Comparison of ENCODE assay signal across 22 mouse cellular contexts in genomic region chr2:168610941-168611340, GRCm38 (mm10). TPM values are rescaled to one million over a fixed set of nuclear protein-coding genes. Genes with fewer than 3 reads are reported as not detected.
DNase-seq lines count a peak whose midpoint lies in the region; ATAC-seq lines count a peak whose summit lies in the region.
"Had no signal": no experiment of that assay in that cellular context is flagged by ENCODE, and none has a peak within 500 bp of the region (broad histone marks: within the 10 kb centered on the region; RNA-seq: fewer than 3 reads in every experiment).

No protein-coding gene starts in this region.

- H3K36me3 ChIP-seq in heart, embryonic 14.5 days (ENCODE audit: control insufficient read depth, insufficient read depth, low read length): no peaks in the 10 kb centered on the region
- no peaks in the 10 kb centered on the region for H3K36me3 ChIP-seq in limb, embryonic 13.5 days
- H3K36me3 ChIP-seq: midbrain, embryonic 12.5 days; neural tube, embryonic 15.5 days had no signal

- DNase-seq in heart, adult 18-20 months: peak; percentile 48 to 70
- DNase-seq in heart, adult 8-10 months (ENCODE audit: low spot score): no peak
- peak; percentile 60 for DNase-seq in Muller cell, postnatal 12 days (ENCODE audit: inconsistent ontology term)
- DNase-seq in spleen, postnatal 36 days (ENCODE audit: low spot score in 2 of 2): no peak
- no peak for DNase-seq in urinary bladder, adult 18-20 months (ENCODE audit: low spot score in 2 of 2)
- no peak for DNase-seq in natural killer cell, adult 2 months (ENCODE audit: low spot score in 2 of 2)
- DNase-seq: adrenal gland, postnatal 14 days; cerebellum, adult 11 months; gastrocnemius, postnatal 10 days; kidney, postnatal 36 days; layer of hippocampus, adult 9-11 months; right cerebral cortex, postnatal 14 days; thymus, adult 2 months had no signal

- H3K4me2 ChIP-seq in heart, embryonic 14.5 days (ENCODE audit: low read length): no peak overlapping the region
- H3K4me2 ChIP-seq in limb, embryonic 13.5 days (replicated peaks): no peak overlapping the region
- H3K4me2 ChIP-seq: midbrain, embryonic 12.5 days; neural tube, embryonic 15.5 days had no signal

- H3K4me3 ChIP-seq in heart, embryonic 14.5 days (ENCODE audit: control insufficient read depth in 1 of 2, insufficient read depth in 1 of 2, low read depth in 1 of 2, low read length in 2 of 2): no peak overlapping the region
- no peak overlapping the region for H3K4me3 ChIP-seq in limb, embryonic 13.5 days
- H3K4me3 ChIP-seq: midbrain, embryonic 12.5 days; neural tube, embryonic 15.5 days had no signal

- H3K27me3 ChIP-seq in heart, embryonic 14.5 days (ENCODE audit: control insufficient read depth, insufficient read depth, low read length): no peaks in the 10 kb centered on the region
- peaks cover 5% of the 10 kb centered on the region; the same call in 1 of the 2 replicates for H3K27me3 ChIP-seq in limb, embryonic 13.5 days

- 0 out of 2 replicates have a peak overlapping the region, but pooled peaks have one; percentile 9 for H3K9ac ChIP-seq in heart, embryonic 14.5 days (ENCODE audit: low read length)
- H3K9ac ChIP-seq in limb, embryonic 13.5 days: no peak overlapping the region
- H3K9ac ChIP-seq: liver, embryonic 14.5 days; midbrain, embryonic 12.5 days; neural tube, embryonic 15.5 days had no signal

- WGBS in heart, embryonic 14.5 days: 54% methylated on average over 3 of the region's 3 CpGs
- WGBS in limb, embryonic 13.5 days: 64% methylated on average over 3 of the region's 3 CpGs

- no peaks in the 10 kb centered on the region for H3K9me3 ChIP-seq in heart, embryonic 14.5 days (ENCODE audit: control insufficient read depth, low read length)
- no peaks in the 10 kb centered on the region for H3K9me3 ChIP-seq in limb, embryonic 13.5 days
- H3K9me3 ChIP-seq: midbrain, embryonic 12.5 days; neural tube, embryonic 15.5 days had no signal

- H3K27ac ChIP-seq in heart, embryonic 14.5 days (replicated peaks in 1 of 2; ENCODE audit: control insufficient read depth in 1 of 2, insufficient read depth in 1 of 2, low read depth in 2 of 2, low read length in 2 of 2): peak overlapping the region; percentile 58 to 63
- peak overlapping the region; percentile 28; the same call in 1 of the 2 replicates for H3K27ac ChIP-seq in limb, embryonic 13.5 days
- H3K27ac ChIP-seq: liver, embryonic 14.5 days; midbrain, embryonic 12.5 days; neural tube, embryonic 15.5 days had no signal

- ATAC-seq in heart, embryonic 14.5 days (ENCODE audit: insufficient number of reproducible peaks, insufficient read depth, low FRiP score, low read depth): peak; percentile 32
- no peak for ATAC-seq in limb, embryonic 13.5 days (ENCODE audit: low FRiP score, low read depth)
- ATAC-seq: activated CD4-positive, CD25-positive, alpha-beta regulatory T cell, adult 4 months; forebrain, embryonic 14.5 days; hindbrain, embryonic 16.5 days; intestine, embryonic 16.5 days had no signal

- peaks cover 57 to 64% of the 10 kb centered on the region in 2 experiments for H3K4me1 ChIP-seq in heart, embryonic 14.5 days (ENCODE audit: control insufficient read depth in 2 of 2, insufficient read depth in 2 of 2, low read length in 2 of 2)
- peaks cover 62% of the 10 kb centered on the region for H3K4me1 ChIP-seq in limb, embryonic 13.5 days

RNA-seq across cellular contexts. Expression of gene Nfatc2, which starts 9.5 kb away (rescaled TPM):
- 10 to 100 TPM in 1 of 2 experiments, 1 to 10 TPM in 1; 8.7 to 10.1 TPM for total RNA-seq in heart, adult 18-20 months (2021)
- total RNA-seq in heart, adult 8-10 months (2022): 10 to 100 TPM in 3 of 4 experiments, 1 to 10 TPM in 1; 9.8 to 19.2 (median 16.3) TPM
- polyA plus RNA-seq in heart, embryonic 14.5 days (2014; fragmentation: Nextera tagmentation; extraction: Ambion mirVana): 13.0 and 13.2 TPM in 2 replicates
- polyA plus RNA-seq in limb, embryonic 13.5 days (2015; fragmentation: Nextera tagmentation; extraction: Ambion mirVana): 6.3 and 7.3 TPM in 2 replicates

Comparison
In these comparisons a context has a peak if more than half of its experiments do, and no peak if none do; other contexts are left out.
1. DNase-seq: peak in heart, adult 18-20 months (2 of 2) and Muller cell, postnatal 12 days (single experiment); none in heart, adult 8-10 months (single experiment), spleen, postnatal 36 days (0 of 2), urinary bladder, adult 18-20 months (0 of 2) and natural killer cell, adult 2 months (0 of 2).